Mouse (Mus musculus): Measurements from ENCODE around the gene Med16. TPM values are rescaled to one million over a fixed set of nuclear protein-coding genes. Genes with fewer than 3 reads are reported as not detected.
A peak's percentile ranks its signal among the peaks of the same experiment; 100 is the strongest.

The Med16 gene
- polyA plus RNA-seq, 1 experiment from 2014 or later, result 66.5 TPM

GRCm38 (mm10) chr10:79859116-79859515 lies 49.6 kb downstream of the Med16 start:
- Histone ChIP-seq H3K4me3 (no peak overlapping the region), H3K9ac (no peak overlapping the region), H3K9me3 (no peaks in the 10 kb centered on the region), H3K36me3 (replicated peaks) (peaks cover 48% of the 10 kb centered on the region), H3K27ac (0 out of 2 replicates have a peak overlapping the region, but pooled peaks have one; percentile 43), H3K4me2 (no peak overlapping the region), H3K4me1 (peaks cover 42% of the 10 kb centered on the region), H3K27me3 (replicated peaks) (no peaks in the 10 kb centered on the region)
- 91% methylated on average over 11 of the region's 11 CpGs for WGBS
- no peak for ATAC-seq (replicated peaks)

GRCm38 (mm10) chr10:79858416-79859074 lies 50.2 kb downstream of the Med16 start:
- Histone ChIP-seq H3K4me1 (peaks cover 42% of the 10 kb centered on the region), H3K9ac (no peak overlapping the region), H3K36me3 (replicated peaks) (peaks cover 46% of the 10 kb centered on the region), H3K4me3 (no peak overlapping the region; the same call in 1 of the 2 replicates), H3K27me3 (replicated peaks) (no peaks in the 10 kb centered on the region), H3K9me3 (no peaks in the 10 kb centered on the region), H3K4me2 (peak overlapping the region; percentile 83), H3K27ac (peak overlapping the region; percentile 43; the same call in 1 of the 2 replicates)
- WGBS, result 46% methylated on average over 17 of the region's 17 CpGs
- ATAC-seq (replicated peaks), result no peak

- 73% methylated on average over 2 of the region's 2 CpGs for WGBS
- peaks cover 49% of the 10 kb centered on the region for H3K4me1 ChIP-seq
Observed at GRCm38 (mm10) chr10:79857894-79858293, 50.8 kb downstream of the Med16 start.

GRCm38 (mm10) chr10:79857452-79857811 lies 51.3 kb downstream of the Med16 start:
- Histone ChIP-seq H3K27ac (peak overlapping the region; percentile 99; the same call in 1 of the 2 replicates), H3K9ac (peak overlapping the region; percentile 31; the same call in 1 of the 2 replicates), H3K27me3 (replicated peaks) (no peaks in the 10 kb centered on the region), H3K4me1 (peaks cover 54% of the 10 kb centered on the region), H3K4me2 (peak overlapping the region; percentile 83), H3K4me3 (peak overlapping the region; percentile 91), H3K36me3 (replicated peaks) (peaks cover 37% of the 10 kb centered on the region), H3K9me3 (no peaks in the 10 kb centered on the region)
- 29% methylated on average over 4 of the region's 4 CpGs for WGBS
- ATAC-seq (replicated peaks), result no peak

More at GRCm38 (mm10) chr10:79857894-79858293, 50.8 kb downstream of the Med16 start:
- Histone ChIP-seq H3K27ac (peak overlapping the region; percentile 43; the same call in 1 of the 2 replicates), H3K27me3 (replicated peaks) (no peaks in the 10 kb centered on the region), H3K4me2 (peak overlapping the region; percentile 83), H3K4me3 (peak overlapping the region; percentile 91), H3K9ac (peak overlapping the region; percentile 31; the same call in 1 of the 2 replicates), H3K9me3 (no peaks in the 10 kb centered on the region), H3K36me3 (replicated peaks) (peaks cover 41% of the 10 kb centered on the region)
- no peak for ATAC-seq (replicated peaks)

GRCm38 (mm10) chr10:79856704-79857451 lies 51.8 kb downstream of the Med16 start:
- Histone ChIP-seq H3K9ac (peak overlapping the region; percentile 95), H3K9me3 (no peaks in the 10 kb centered on the region), H3K4me1 (peaks cover 59% of the 10 kb centered on the region), H3K27ac (peak overlapping the region; percentile 99), H3K4me2 (peak overlapping the region; percentile 83), H3K36me3 (replicated peaks) (peaks cover 32% of the 10 kb centered on the region), H3K4me3 (peak overlapping the region; percentile 91), H3K27me3 (replicated peaks) (no peaks in the 10 kb centered on the region)
- 49% methylated on average over 7 of the region's 7 CpGs for WGBS
- ATAC-seq (replicated peaks), result no peak

- Histone ChIP-seq H3K4me1 (peaks cover 65% of the 10 kb centered on the region), H3K4me3 (peak overlapping the region; percentile 91), H3K4me2 (peak overlapping the region; percentile 83), H3K9me3 (no peaks in the 10 kb centered on the region), H3K27me3 (replicated peaks) (no peaks in the 10 kb centered on the region), H3K36me3 (replicated peaks) (peaks cover 26% of the 10 kb centered on the region), H3K27ac (peak overlapping the region; percentile 99), H3K9ac (peak overlapping the region; percentile 95)
- no peak for ATAC-seq (replicated peaks)
- WGBS, result 33% methylated on average over 6 of the region's 6 CpGs
Observed at GRCm38 (mm10) chr10:79856280-79856679, 52.4 kb downstream of the Med16 start.

GRCm38 (mm10) chr10:79855558-79856184 lies 53.1 kb downstream of the Med16 start:
- WGBS, result 6% methylated on average over 10 of the region's 10 CpGs
- ATAC-seq (replicated peaks), result no peak
- peak overlapping the region; percentile 95 for H3K9ac ChIP-seq

GRCm38 (mm10) chr10:79854801-79855541 lies 53.8 kb downstream of the Med16 start:
- Histone ChIP-seq H3K4me3 (peak overlapping the region; percentile 91), H3K9me3 (no peaks in the 10 kb centered on the region), H3K4me2 (peak overlapping the region; percentile 83), H3K36me3 (replicated peaks) (peaks cover 13% of the 10 kb centered on the region), H3K9ac (peak overlapping the region; percentile 95), H3K27me3 (replicated peaks) (no peaks in the 10 kb centered on the region), H3K27ac (peak overlapping the region; percentile 99), H3K4me1 (peaks cover 67% of the 10 kb centered on the region)
- WGBS, result under 1% methylated on average over 79 of the region's 83 CpGs
- peak; percentile 41 for ATAC-seq (replicated peaks)

More at GRCm38 (mm10) chr10:79855558-79856184, 53.1 kb downstream of the Med16 start:
- Histone ChIP-seq H3K9me3 (no peaks in the 10 kb centered on the region), H3K27ac (peak overlapping the region; percentile 99), H3K4me1 (peaks cover 67% of the 10 kb centered on the region), H3K4me3 (peak overlapping the region; percentile 91), H3K4me2 (peak overlapping the region; percentile 83), H3K27me3 (replicated peaks) (no peaks in the 10 kb centered on the region), H3K36me3 (replicated peaks) (peaks cover 20% of the 10 kb centered on the region)

GRCm38 (mm10) chr10:79853860-79854795 lies 54.6 kb downstream of the Med16 start, which contains the start of gene Ptbp1:
Ptbp1 (plus strand) TSS chr10:79854427.
- Histone ChIP-seq H3K9ac (peak within 1 kb of the TSS; percentile 95), H3K4me2 (peak within 1 kb of the TSS; percentile 83), H3K27me3 (replicated peaks) (no peaks in the 10 kb centered on the region), H3K4me1 (peaks cover 63% of the 10 kb centered on the region), H3K27ac (peak within 1 kb of the TSS; percentile 99), H3K36me3 (replicated peaks) (peaks cover 4% of the 10 kb centered on the region), H3K9me3 (no peaks in the 10 kb centered on the region), H3K4me3 (peak within 1 kb of the TSS; percentile 91)
- ATAC-seq (replicated peaks), result peak; percentile 96
- under 1% methylated on average over 75 of the region's 75 CpGs for WGBS

- peak; percentile 26; the same call in 1 of the 2 replicates for ATAC-seq (replicated peaks)
- H3K36me3 ChIP-seq (replicated peaks), result no peaks in the 10 kb centered on the region
- H3K4me3 ChIP-seq, result peak overlapping the region; percentile 91
- H3K9me3 ChIP-seq, result no peaks in the 10 kb centered on the region
- peak overlapping the region; percentile 76 for H3K4me2 ChIP-seq
- H3K27me3 ChIP-seq (replicated peaks), result no peaks in the 10 kb centered on the region
- peak overlapping the region; percentile 66 for H3K9ac ChIP-seq
- H3K4me1 ChIP-seq, result peaks cover 56% of the 10 kb centered on the region
- peak overlapping the region; percentile 99 for H3K27ac ChIP-seq
- 0% methylated on average over 15 of the region's 15 CpGs for WGBS
Observed at GRCm38 (mm10) chr10:79853392-79853791, 55.3 kb downstream of the Med16 start.

- H3K4me3 ChIP-seq, result peak overlapping the region; percentile 91
- peak overlapping the region; percentile 66 for H3K9ac ChIP-seq
- 14% methylated on average over 8 of the region's 8 CpGs for WGBS
- no peaks in the 10 kb centered on the region for H3K9me3 ChIP-seq
- no peaks in the 10 kb centered on the region for H3K36me3 ChIP-seq (replicated peaks)
- H3K4me1 ChIP-seq, result peaks cover 50% of the 10 kb centered on the region
- peak overlapping the region; percentile 99 for H3K27ac ChIP-seq
- no peaks in the 10 kb centered on the region for H3K27me3 ChIP-seq (replicated peaks)
- H3K4me2 ChIP-seq, result peak overlapping the region; percentile 76
- no peak for ATAC-seq (replicated peaks)
Observed at GRCm38 (mm10) chr10:79852827-79853226, 55.9 kb downstream of the Med16 start.
